Mouse (Mus musculus): ENCODE measurements around the gene Abcc5. TPM values are rescaled to one million over a fixed set of nuclear protein-coding genes. Genes with fewer than 3 reads are reported as not detected.

The Abcc5 gene
- polyA plus RNA-seq, 1 experiment from 2014 or later = 80.9 TPM

DNA sequence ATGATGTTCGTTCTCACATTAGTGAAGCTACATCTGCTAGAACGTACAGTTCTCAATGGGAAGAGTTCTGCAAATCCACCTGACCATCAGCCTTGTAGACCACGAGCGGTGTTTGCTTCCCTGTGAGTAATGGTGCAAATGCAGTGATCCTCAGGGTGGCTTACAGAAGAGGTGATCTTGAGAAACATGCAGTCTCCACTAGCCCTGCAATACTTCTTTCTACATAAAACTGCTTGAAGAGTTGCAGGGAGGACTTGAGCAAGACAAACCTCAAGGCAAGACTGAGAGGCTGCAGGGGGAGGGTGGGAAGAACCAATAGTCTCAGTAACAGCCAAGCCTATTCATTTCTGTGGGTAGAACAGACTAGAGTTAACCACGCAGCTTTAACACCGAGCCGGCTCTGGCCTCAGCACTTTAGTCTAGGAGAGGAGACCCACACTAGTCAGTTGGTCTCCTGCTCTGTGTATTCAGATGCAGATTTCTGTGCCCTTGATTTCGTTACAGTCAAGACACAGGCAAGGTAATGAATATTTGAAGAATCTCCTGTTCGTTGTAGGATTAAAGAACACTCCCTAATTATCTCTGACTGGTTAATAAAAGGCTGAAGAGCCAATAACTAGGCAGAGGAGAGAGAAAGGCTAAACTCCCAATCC is 66.4 kb downstream of the Abcc5 start:
- Histone ChIP-seq H3K4me2 (ENCODE audit: low read depth) (no peak overlapping the region), H3K9ac (ENCODE audit: low read length) (no peak overlapping the region), H3K9me3 (ENCODE audit: control insufficient read depth, low read length) (no peaks in the 10 kb centered on the region), H3K27me3 (ENCODE audit: control insufficient read depth, insufficient read depth, low read length) (no peaks in the 10 kb centered on the region), H3K36me3 (ENCODE audit: control insufficient read depth, insufficient read depth, low read length) (peaks cover 4% of the 10 kb centered on the region; the same call in 1 of the 2 replicates), H3K27ac (ENCODE audit: low read depth, low read length) (no peak overlapping the region), H3K4me1 (ENCODE audit: control insufficient read depth, insufficient read depth, low read length) (no peaks in the 10 kb centered on the region), H3K4me3 (ENCODE audit: low read depth, low read length) (no peak overlapping the region)
- 78% methylated on average over 9 of the region's 9 CpGs for WGBS
- no peak for DNase-seq (ENCODE audit: low spot score)
- ATAC-seq (ENCODE audit: insufficient read depth, low FRiP score, low TSS enrichment) = no peak

DNA sequence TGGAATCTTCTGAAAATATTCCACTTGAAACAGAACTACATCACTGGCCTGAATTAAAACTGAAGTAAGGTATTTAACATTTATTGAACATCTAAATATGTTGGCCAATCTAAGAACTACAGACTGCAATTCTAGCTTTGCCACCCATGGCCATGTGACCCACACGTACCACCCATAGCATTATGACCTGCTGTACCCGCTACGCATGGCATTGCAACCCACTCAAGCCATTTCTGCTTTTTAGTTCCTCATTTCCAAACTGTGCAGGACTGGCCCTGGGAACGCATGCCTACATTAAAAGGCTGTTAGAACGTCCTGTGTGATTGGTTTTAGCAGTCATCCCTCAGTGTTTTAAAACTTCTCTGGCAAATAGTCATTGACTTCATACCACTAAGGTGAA is 68.4 kb downstream of the Abcc5 start:
- Histone ChIP-seq H3K36me3 (ENCODE audit: control insufficient read depth, insufficient read depth, low read length) (0 out of 2 replicates have a peak, but pooled peaks cover 2% of the 10 kb centered on the region), H3K4me1 (ENCODE audit: control insufficient read depth, insufficient read depth, low read length) (no peaks in the 10 kb centered on the region), H3K27ac (ENCODE audit: low read depth, low read length) (no peak overlapping the region), H3K27me3 (ENCODE audit: control insufficient read depth, insufficient read depth, low read length) (no peaks in the 10 kb centered on the region), H3K4me3 (ENCODE audit: low read depth, low read length) (no peak overlapping the region), H3K9ac (ENCODE audit: low read length) (no peak overlapping the region), H3K9me3 (ENCODE audit: control insufficient read depth, low read length) (no peaks in the 10 kb centered on the region), H3K4me2 (ENCODE audit: low read depth) (no peak overlapping the region)
- 96% methylated on average over 5 of the region's 5 CpGs for WGBS
- DNase-seq (ENCODE audit: low spot score) (no peak), ATAC-seq (ENCODE audit: insufficient read depth, low FRiP score, low TSS enrichment) (no peak)

DNA sequence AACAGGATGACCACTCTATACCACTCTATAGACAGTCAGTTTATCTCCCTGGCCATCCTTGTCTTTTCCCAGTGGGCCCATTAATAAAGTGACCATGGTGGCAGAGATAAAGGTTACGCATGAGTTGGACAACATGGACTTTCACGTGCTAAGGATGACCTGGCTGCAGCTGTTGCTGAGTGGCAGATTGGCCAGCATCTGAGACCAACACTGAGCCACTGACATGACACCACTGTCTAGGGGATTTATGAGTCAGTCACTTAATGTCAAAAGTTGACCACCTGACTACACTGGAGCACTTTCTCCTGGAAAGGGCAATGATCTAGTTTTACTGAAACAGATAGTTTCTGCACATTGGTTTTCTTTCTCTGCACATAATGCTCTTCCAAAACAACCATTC is 71.4 kb downstream of the Abcc5 start:
- 88% methylated on average over 2 of the region's 2 CpGs for WGBS
- no peak overlapping the region for H3K4me3 ChIP-seq (ENCODE audit: low read depth, low read length)
- DNase-seq (ENCODE audit: low spot score) (no peak), ATAC-seq (ENCODE audit: insufficient read depth, low FRiP score, low TSS enrichment) (no peak)
- H3K27me3 ChIP-seq (ENCODE audit: control insufficient read depth, insufficient read depth, low read length) = no peaks in the 10 kb centered on the region
- no peaks in the 10 kb centered on the region for H3K9me3 ChIP-seq (ENCODE audit: control insufficient read depth, low read length)
- no peak overlapping the region for H3K27ac ChIP-seq (ENCODE audit: low read depth, low read length)
- no peak overlapping the region for H3K4me2 ChIP-seq (ENCODE audit: low read depth)
- no peaks in the 10 kb centered on the region for H3K4me1 ChIP-seq (ENCODE audit: control insufficient read depth, insufficient read depth, low read length)
- 0 out of 2 replicates have a peak, but pooled peaks cover 4% of the 10 kb centered on the region for H3K36me3 ChIP-seq (ENCODE audit: control insufficient read depth, insufficient read depth, low read length)
- no peak overlapping the region for H3K9ac ChIP-seq (ENCODE audit: low read length)

DNA sequence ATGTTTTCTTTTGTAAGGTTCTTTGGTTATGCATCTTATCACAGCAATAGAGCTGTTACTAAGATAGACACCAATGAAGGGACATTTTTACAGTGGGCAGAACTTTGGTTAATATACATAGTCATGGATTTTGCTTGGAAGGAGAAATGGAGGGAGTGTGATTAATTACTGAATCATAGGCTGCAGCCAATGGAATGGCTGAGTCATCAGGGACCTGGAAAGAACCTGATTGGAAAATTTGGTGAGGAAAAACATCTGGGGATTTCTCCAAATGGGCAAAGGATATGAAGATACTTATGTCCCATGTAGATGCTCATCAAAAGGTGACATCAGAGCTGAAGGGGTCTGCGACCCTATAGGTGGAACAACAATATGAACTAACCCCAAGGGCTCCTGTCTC is 72.2 kb downstream of the Abcc5 start:
- no peak overlapping the region for H3K27ac ChIP-seq (ENCODE audit: low read depth, low read length)
- H3K36me3 ChIP-seq (ENCODE audit: control insufficient read depth, insufficient read depth, low read length) = 0 out of 2 replicates have a peak, but pooled peaks cover 4% of the 10 kb centered on the region
- no peak overlapping the region for H3K9ac ChIP-seq (ENCODE audit: low read length)
- H3K27me3 ChIP-seq (ENCODE audit: control insufficient read depth, insufficient read depth, low read length) = no peaks in the 10 kb centered on the region
- no peak overlapping the region for H3K4me3 ChIP-seq (ENCODE audit: low read depth, low read length)
- no peak overlapping the region for H3K4me2 ChIP-seq (ENCODE audit: low read depth)
- H3K9me3 ChIP-seq (ENCODE audit: control insufficient read depth, low read length) = no peaks in the 10 kb centered on the region
- WGBS = 88% methylated on average over 1 of the region's 1 CpGs
- no peaks in the 10 kb centered on the region for H3K4me1 ChIP-seq (ENCODE audit: control insufficient read depth, insufficient read depth, low read length)
- DNase-seq (ENCODE audit: low spot score) (no peak), ATAC-seq (ENCODE audit: insufficient read depth, low FRiP score, low TSS enrichment) (no peak)

DNA sequence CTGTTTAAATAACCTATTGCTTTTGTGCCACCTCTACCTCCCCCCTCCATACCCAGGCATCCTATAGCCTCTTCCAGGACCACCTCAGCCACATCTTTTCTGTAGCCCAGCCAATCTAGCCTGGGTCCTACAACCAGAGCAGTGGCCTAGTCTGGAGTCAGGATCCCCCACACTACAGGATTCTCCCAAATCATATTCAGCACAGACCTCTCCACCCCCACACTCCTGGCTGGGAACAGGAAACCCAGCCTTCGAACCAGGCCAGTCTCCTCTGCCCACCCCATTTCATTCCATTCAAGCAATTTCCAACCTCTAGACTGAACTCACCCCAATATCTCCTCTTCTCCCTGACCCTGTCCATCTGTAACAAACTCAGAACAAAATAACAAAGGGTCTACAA is 80.7 kb downstream of the Abcc5 start:
- Histone ChIP-seq H3K9me3 (ENCODE audit: control insufficient read depth, low read length) (no peaks in the 10 kb centered on the region), H3K4me1 (ENCODE audit: control insufficient read depth, insufficient read depth, low read length) (no peaks in the 10 kb centered on the region), H3K9ac (ENCODE audit: low read length) (no peak overlapping the region), H3K27me3 (ENCODE audit: control insufficient read depth, insufficient read depth, low read length) (no peaks in the 10 kb centered on the region), H3K4me2 (ENCODE audit: low read depth) (no peak overlapping the region), H3K36me3 (ENCODE audit: control insufficient read depth, insufficient read depth, low read length) (peaks cover 2% of the 10 kb centered on the region), H3K27ac (ENCODE audit: low read depth, low read length) (no peak overlapping the region), H3K4me3 (ENCODE audit: low read depth, low read length) (no peak overlapping the region)
- ATAC-seq (ENCODE audit: insufficient read depth, low FRiP score, low TSS enrichment) (no peak), DNase-seq (ENCODE audit: low spot score) (no peak)
- 92% methylated on average over 1 of the region's 1 CpGs for WGBS

DNA sequence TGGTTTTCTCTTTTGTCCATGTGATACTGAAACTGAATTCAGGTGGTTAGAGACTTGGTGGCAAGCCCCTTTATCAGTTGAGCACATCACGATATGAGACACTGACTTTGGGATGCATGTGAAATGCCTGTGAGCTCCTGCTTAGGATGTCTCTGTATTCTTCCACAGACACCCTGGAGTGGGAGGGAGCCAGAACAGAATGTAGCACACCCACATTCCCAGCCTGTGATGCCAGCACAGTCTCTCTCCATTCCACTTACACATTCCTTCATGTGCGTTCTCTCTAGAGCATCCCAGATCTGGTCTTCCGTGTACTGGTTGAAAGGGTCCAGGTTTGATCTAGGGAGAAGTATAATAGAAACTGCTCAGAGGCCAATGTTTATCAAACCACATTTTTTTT is 87.6 kb downstream of the Abcc5 start:
- H3K27me3 ChIP-seq (ENCODE audit: control insufficient read depth, insufficient read depth, low read length) = no peaks in the 10 kb centered on the region
- no peak overlapping the region for H3K27ac ChIP-seq (ENCODE audit: low read depth, low read length)
- no peaks in the 10 kb centered on the region for H3K9me3 ChIP-seq (ENCODE audit: control insufficient read depth, low read length)
- no peak overlapping the region for H3K9ac ChIP-seq (ENCODE audit: low read length)
- ATAC-seq (ENCODE audit: insufficient read depth, low FRiP score, low TSS enrichment) = no peak
- no peak for DNase-seq (ENCODE audit: low spot score)
- WGBS = 98% methylated on average over 3 of the region's 3 CpGs
- H3K4me2 ChIP-seq (ENCODE audit: low read depth) = no peak overlapping the region
- H3K36me3 ChIP-seq (ENCODE audit: control insufficient read depth, insufficient read depth, low read length) = peaks cover 2% of the 10 kb centered on the region; the same call in 1 of the 2 replicates
- H3K4me3 ChIP-seq (ENCODE audit: low read depth, low read length) = no peak overlapping the region
- H3K4me1 ChIP-seq (ENCODE audit: control insufficient read depth, insufficient read depth, low read length) = no peaks in the 10 kb centered on the region

DNA sequence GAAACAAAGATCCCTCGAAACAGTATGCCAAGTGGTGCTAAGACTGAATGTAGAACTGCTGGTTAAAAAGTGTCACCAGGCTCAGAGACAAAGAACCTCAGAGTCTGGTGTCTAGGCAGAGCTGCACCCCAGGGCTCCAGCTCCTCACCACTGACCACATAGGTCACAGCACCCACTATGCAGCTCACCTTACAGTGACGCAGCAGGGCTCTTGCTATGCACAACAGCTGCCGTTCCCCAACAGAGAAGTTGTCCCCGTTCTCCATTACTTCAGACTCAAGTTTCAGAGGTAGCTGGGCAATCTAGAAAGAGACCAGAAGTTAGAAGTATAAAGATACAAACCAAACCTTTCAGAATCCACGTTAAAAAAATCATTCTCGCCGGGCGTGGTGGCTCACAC is 91.3 kb downstream of the Abcc5 start:
- no peaks in the 10 kb centered on the region for H3K27me3 ChIP-seq (ENCODE audit: control insufficient read depth, insufficient read depth, low read length)
- WGBS = 93% methylated on average over 8 of the region's 8 CpGs
- H3K9ac ChIP-seq (ENCODE audit: low read length) = no peak overlapping the region
- no peak overlapping the region for H3K4me2 ChIP-seq (ENCODE audit: low read depth)
- DNase-seq (ENCODE audit: low spot score) (no peak), ATAC-seq (ENCODE audit: insufficient read depth, low FRiP score, low TSS enrichment) (no peak)
- no peaks in the 10 kb centered on the region for H3K9me3 ChIP-seq (ENCODE audit: control insufficient read depth, low read length)
- no peak overlapping the region for H3K4me3 ChIP-seq (ENCODE audit: low read depth, low read length)
- no peak overlapping the region for H3K27ac ChIP-seq (ENCODE audit: low read depth, low read length)
- H3K4me1 ChIP-seq (ENCODE audit: control insufficient read depth, insufficient read depth, low read length) = no peaks in the 10 kb centered on the region
- H3K36me3 ChIP-seq (ENCODE audit: control insufficient read depth, insufficient read depth, low read length) = peaks cover 4% of the 10 kb centered on the region

DNA sequence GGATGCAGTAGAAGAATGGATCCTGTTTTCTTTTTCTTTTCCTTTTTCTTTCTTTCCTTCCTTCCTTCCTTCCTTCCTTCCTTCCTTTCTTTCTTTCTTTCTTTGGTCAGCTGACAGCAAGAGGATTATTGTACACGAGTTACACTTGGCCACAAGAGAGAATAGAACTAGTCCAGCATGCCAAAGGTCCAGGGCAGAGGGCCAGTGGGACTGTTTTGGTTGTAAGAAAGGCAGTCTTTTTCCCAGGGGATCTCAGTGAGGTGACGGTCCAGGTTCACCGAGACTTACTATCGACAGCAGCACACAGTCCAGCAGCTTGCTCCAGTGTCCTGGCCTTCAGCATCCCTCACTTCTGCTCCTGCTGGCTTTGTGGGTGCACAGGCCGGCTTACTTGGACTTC is 97.9 kb downstream of the Abcc5 start:
- Histone ChIP-seq H3K27ac (ENCODE audit: low read depth, low read length) (no peak overlapping the region), H3K9ac (ENCODE audit: low read length) (no peak overlapping the region), H3K4me2 (ENCODE audit: low read depth) (no peak overlapping the region), H3K36me3 (ENCODE audit: control insufficient read depth, insufficient read depth, low read length) (peaks cover 2% of the 10 kb centered on the region; the same call in 1 of the 2 replicates), H3K27me3 (ENCODE audit: control insufficient read depth, insufficient read depth, low read length) (no peaks in the 10 kb centered on the region), H3K4me1 (ENCODE audit: control insufficient read depth, insufficient read depth, low read length) (no peaks in the 10 kb centered on the region), H3K4me3 (ENCODE audit: low read depth, low read length) (no peak overlapping the region), H3K9me3 (ENCODE audit: control insufficient read depth, low read length) (no peaks in the 10 kb centered on the region)
- no peak for ATAC-seq (ENCODE audit: insufficient read depth, low FRiP score, low TSS enrichment)
- no peak for DNase-seq (ENCODE audit: low spot score)
- 87% methylated on average over 5 of the region's 5 CpGs for WGBS

DNA sequence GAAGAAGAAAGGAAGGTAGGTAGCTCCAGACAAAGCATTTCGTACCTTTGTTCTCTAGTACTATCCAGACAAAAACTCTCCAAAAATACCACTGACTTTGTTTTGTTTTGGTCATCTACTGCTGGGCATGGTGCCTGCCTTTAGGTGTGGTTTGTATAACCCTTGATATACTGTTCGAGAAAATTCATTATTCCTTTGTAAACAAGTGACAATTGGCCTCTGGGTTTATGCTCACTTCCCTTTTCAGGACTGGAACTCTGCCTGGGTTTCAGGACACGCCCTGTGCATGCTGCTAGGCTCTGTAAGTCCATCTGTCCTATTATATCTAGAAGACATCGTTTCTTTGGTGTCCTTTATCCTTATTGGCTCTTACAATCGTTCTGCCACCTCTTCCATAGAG is 100.9 kb downstream of the Abcc5 start, which contains the start of gene Cyp2ab1:
TSS of gene Cyp2ab1 (minus strand) at position 119 of the 400 bp plus-strand sequence.
- no peaks in the 10 kb centered on the region for H3K27me3 ChIP-seq (ENCODE audit: control insufficient read depth, insufficient read depth, low read length)
- H3K36me3 ChIP-seq (ENCODE audit: control insufficient read depth, insufficient read depth, low read length) = no peaks in the 10 kb centered on the region
- H3K27ac ChIP-seq (ENCODE audit: low read depth, low read length) = no peak within 1 kb of the TSS
- H3K9ac ChIP-seq (ENCODE audit: low read length) = no peak within 1 kb of the TSS
- DNase-seq (ENCODE audit: low spot score) = no peak
- no peak for ATAC-seq (ENCODE audit: insufficient read depth, low FRiP score, low TSS enrichment)
- no peak within 1 kb of the TSS for H3K4me2 ChIP-seq (ENCODE audit: low read depth)
- 80% methylated on average over 5 of the region's 5 CpGs for WGBS
- no peak within 1 kb of the TSS for H3K4me3 ChIP-seq (ENCODE audit: low read depth, low read length)
- no peaks in the 10 kb centered on the region for H3K9me3 ChIP-seq (ENCODE audit: control insufficient read depth, low read length)
- no peaks in the 10 kb centered on the region for H3K4me1 ChIP-seq (ENCODE audit: control insufficient read depth, insufficient read depth, low read length)

Measured in neural tube, embryonic 11.5 days (tissue).